Mouse (Mus musculus): ENCODE results near the gene Tex44.

DNA sequence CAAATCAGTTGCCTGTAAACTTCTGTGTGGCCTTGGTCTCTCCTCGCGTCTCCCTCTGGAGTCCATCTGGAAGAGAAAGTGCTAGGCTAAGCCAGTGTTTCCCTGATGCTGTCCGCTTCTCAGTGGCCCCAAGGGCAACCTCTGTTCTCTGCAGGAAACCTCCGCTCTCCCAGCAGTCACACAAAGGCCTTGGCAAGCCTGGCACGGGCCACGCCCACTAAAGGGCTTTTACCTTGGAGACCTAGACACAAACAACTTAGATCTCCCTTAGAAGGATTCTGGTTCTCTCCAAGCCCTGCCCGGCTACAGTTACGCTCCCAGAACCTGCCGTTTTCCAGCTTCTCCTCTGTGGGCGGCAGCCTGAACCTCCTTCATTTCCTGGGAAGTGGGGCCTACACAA lies 5.1 kb upstream of the Tex44 start:
- no peak for TF ChIP-seq CTCF (IDR thresholded peaks at IDR 0.05; ENCODE audit: borderline replicate concordance, extremely low read depth, insufficient read depth, insufficient read length)
- TF ChIP-seq POLR2A (IDR thresholded peaks at IDR 0.05; ENCODE audit: borderline replicate concordance, extremely low read depth, insufficient read depth, insufficient read length, poor library complexity, severe bottlenecking) = no peak
